Mouse (Mus musculus): ENCODE results near the gene Gm49486. TPM values are rescaled to one million over a fixed set of nuclear protein-coding genes. Genes with fewer than 3 reads are reported as not detected.
A peak's percentile ranks its signal among the peaks of the same experiment; 100 is the strongest.
"Not testable (repeated sequence)": the region's sequence is repeated elsewhere in the genome, so short reads cannot be mapped to it uniquely, and the experiment has no call there.

Gm49486 gene
- polyA plus RNA-seq, 1 experiment from 2014 or later = not detected

GRCm38 (mm10) chr15:79225780-79226179, 3.4 kb upstream of the Gm49486 start:
- H3K9ac ChIP-seq; H3K4me3 ChIP-seq (replicated peaks); ATAC-seq (ENCODE audit: low read depth); H3K9me3 ChIP-seq (replicated peaks); H3K4me2 ChIP-seq; H3K36me3 ChIP-seq; DNase-seq; H3K27me3 ChIP-seq; H3K27ac ChIP-seq: not testable (repeated sequence)
- H3K4me1 ChIP-seq (replicated peaks) = peaks cover 22% of the 10 kb centered on the region
- 51% methylated on average over 2 of the region's 2 CpGs for WGBS (ENCODE audit: insufficient replicate concordance)

DNA sequence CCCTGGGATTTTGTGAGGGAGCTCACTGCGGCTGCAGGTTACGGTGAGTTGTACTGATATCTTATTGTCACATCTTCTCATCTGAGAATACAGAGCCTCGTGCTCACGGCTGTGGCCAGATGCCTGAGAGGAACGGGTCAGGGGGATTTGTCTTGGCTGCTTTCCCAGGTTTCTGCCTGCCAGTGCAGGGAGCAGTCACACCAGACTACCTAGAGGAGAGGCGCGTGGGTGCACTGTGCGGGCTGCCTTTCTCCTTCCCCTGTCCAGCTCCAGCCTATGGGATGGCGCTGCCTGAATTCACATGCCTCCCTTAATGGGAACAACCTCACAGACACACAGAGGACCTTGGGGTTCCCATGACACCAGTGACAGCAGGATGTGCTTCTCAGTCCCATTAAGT, 6.1 kb downstream of the Gm49486 start:
- H3K27ac ChIP-seq = no peak overlapping the region
- H3K4me2 ChIP-seq = no peak overlapping the region
- H3K9ac ChIP-seq = no peak overlapping the region
- WGBS (ENCODE audit: insufficient replicate concordance) = 72% methylated on average over 9 of the region's 9 CpGs
- H3K4me1 ChIP-seq (replicated peaks) = peaks cover 2% of the 10 kb centered on the region
- no peak overlapping the region for H3K4me3 ChIP-seq (replicated peaks)
- peak; percentile 34; the same call in 1 of the 2 replicates for ATAC-seq (ENCODE audit: low read depth)
- no peaks in the 10 kb centered on the region for H3K27me3 ChIP-seq
- H3K36me3 ChIP-seq = peaks cover 62% of the 10 kb centered on the region
- DNase-seq = no peak
- no peaks in the 10 kb centered on the region for H3K9me3 ChIP-seq (replicated peaks)

DNA sequence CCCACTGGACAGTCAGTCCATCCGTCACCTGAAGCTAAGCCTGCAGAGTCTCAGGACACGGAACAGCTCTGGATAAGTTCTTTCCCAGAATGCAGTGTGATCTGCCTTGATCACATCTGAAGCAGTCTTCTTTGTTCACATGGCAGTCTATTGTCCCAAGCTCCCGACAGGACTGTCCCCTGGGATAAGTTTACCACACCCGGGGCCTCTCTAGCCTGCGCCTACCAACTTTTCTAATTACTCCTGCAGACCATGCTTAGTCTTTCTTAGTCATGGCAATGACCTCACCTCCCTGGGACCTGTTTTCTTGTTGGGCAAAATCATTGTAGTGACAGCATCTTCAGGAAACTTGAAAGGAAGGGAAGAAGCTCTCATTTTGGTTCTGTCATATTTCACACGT, 8.8 kb downstream of the Gm49486 start:
- Histone ChIP-seq H3K4me3 (replicated peaks) (no peak overlapping the region), H3K4me2 (no peak overlapping the region), H3K27ac (no peak overlapping the region), H3K4me1 (replicated peaks) (no peaks in the 10 kb centered on the region; the same call in 1 of the 2 replicates), H3K27me3 (no peaks in the 10 kb centered on the region), H3K36me3 (peaks cover 62% of the 10 kb centered on the region), H3K9ac (no peak overlapping the region), H3K9me3 (replicated peaks) (no peaks in the 10 kb centered on the region)
- ATAC-seq (ENCODE audit: low read depth) = no peak
- DNase-seq = no peak
- WGBS (ENCODE audit: insufficient replicate concordance) = 82% methylated on average over 6 of the region's 6 CpGs

DNA sequence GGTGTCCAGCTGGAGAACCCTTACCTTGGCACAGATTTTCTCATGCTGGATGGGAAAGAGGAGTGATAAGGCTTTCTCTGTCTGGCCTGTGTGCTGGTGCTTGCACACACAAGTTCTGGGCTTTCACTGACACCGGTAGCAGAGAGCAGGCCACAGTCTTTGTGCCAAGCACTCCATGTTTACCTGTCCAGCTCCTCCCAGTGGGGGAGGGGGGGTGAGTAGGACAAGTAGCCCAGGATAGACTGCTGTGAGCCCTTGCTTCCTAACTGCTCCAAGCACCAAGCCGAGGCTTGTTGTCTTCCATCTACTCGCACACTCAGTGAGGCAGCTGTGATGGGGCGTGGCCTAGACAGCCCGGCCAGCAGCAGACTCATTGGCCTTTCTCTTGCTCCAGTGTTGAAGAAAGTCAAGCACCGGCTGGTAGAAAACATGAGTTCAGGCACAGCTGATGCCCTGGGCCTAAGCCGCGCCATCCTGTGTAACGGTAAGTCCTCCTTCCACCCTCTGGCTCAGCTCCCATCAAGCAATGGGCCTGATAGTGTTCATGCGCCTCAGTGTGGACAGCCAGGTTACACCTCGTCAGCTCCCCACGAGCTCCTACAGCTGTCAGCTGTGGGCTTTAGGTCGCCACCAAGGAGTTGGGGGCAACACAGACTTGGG, 13.5 kb downstream of the Gm49486 start:
- 69% methylated on average over 13 of the region's 13 CpGs for WGBS (ENCODE audit: insufficient replicate concordance)
- peaks cover 3% of the 10 kb centered on the region; the same call in 1 of the 2 replicates for H3K4me1 ChIP-seq (replicated peaks)
- no peak overlapping the region for H3K4me2 ChIP-seq
- H3K9ac ChIP-seq = no peak overlapping the region
- DNase-seq (no peak), ATAC-seq (ENCODE audit: low read depth) (peak; percentile 1; the same call in 1 of the 2 replicates)
- no peaks in the 10 kb centered on the region for H3K9me3 ChIP-seq (replicated peaks)
- H3K36me3 ChIP-seq = peaks cover 72% of the 10 kb centered on the region
- H3K27me3 ChIP-seq = no peaks in the 10 kb centered on the region
- H3K4me3 ChIP-seq (replicated peaks) = no peak overlapping the region
- H3K27ac ChIP-seq = no peak overlapping the region

GRCm38 (mm10) chr15:79243234-79244042, 14.2 kb downstream of the Gm49486 start:
- Histone ChIP-seq H3K4me2 (no peak overlapping the region), H3K4me1 (replicated peaks) (peaks cover 3% of the 10 kb centered on the region; the same call in 1 of the 2 replicates), H3K4me3 (replicated peaks) (no peak overlapping the region), H3K27me3 (no peaks in the 10 kb centered on the region), H3K27ac (no peak overlapping the region), H3K36me3 (peaks cover 66% of the 10 kb centered on the region), H3K9ac (no peak overlapping the region), H3K9me3 (replicated peaks) (no peaks in the 10 kb centered on the region)
- peak; percentile 89 for ATAC-seq (ENCODE audit: low read depth)
- 11% methylated on average over 10 of the region's 10 CpGs for WGBS (ENCODE audit: insufficient replicate concordance)
- peak; percentile 84 for DNase-seq

- Histone ChIP-seq H3K4me2 (no peak overlapping the region), H3K27me3 (no peaks in the 10 kb centered on the region), H3K9me3 (replicated peaks) (no peaks in the 10 kb centered on the region), H3K36me3 (peaks cover 68% of the 10 kb centered on the region), H3K27ac (no peak overlapping the region), H3K4me1 (replicated peaks) (peaks cover 3% of the 10 kb centered on the region; the same call in 1 of the 2 replicates), H3K9ac (no peak overlapping the region), H3K4me3 (replicated peaks) (no peak overlapping the region)
- DNase-seq = no peak
- no peak for ATAC-seq (ENCODE audit: low read depth)
- WGBS (ENCODE audit: insufficient replicate concordance) = 76% methylated on average over 7 of the region's 7 CpGs
These were observed 15.1 kb downstream of the Gm49486 start for GRCm38 (mm10) chr15:79244071-79244893.

- H3K9me3 ChIP-seq (replicated peaks) = no peaks in the 10 kb centered on the region
- 70% methylated on average over 3 of the region's 3 CpGs for WGBS (ENCODE audit: insufficient replicate concordance)
- no peak overlapping the region for H3K9ac ChIP-seq
- 0 out of 2 replicates have a peak, but pooled peaks cover 4% of the 10 kb centered on the region for H3K27me3 ChIP-seq
- DNase-seq (no peak), ATAC-seq (ENCODE audit: low read depth) (no peak)
- H3K36me3 ChIP-seq = peaks cover 60% of the 10 kb centered on the region
- peaks cover 3% of the 10 kb centered on the region; the same call in 1 of the 2 replicates for H3K4me1 ChIP-seq (replicated peaks)
- no peak overlapping the region for H3K4me2 ChIP-seq
- H3K27ac ChIP-seq = no peak overlapping the region
- no peak overlapping the region for H3K4me3 ChIP-seq (replicated peaks)
These were observed 16.1 kb downstream of the Gm49486 start for GRCm38 (mm10) chr15:79245321-79245720.

DNA sequence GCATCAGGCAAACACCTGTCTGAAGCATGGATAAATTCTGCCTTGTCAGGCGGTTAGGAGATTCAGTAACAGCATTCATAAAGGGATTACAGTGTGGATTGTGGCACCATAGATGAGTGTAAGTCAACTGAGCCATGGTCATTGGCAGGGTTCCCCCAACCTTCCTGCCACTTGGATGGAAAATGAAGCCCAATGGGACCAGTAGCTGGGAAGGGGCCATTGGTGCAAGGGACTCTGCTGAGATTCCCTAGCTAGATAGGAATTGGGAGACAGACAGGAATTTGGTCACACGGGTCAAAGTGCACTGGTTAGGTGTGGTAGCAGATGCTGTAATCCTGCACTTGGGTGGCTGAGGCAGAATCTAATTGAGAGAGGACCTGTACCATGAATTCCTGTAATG, 21.0 kb downstream of the Gm49486 start:
- H3K27ac ChIP-seq = no peak overlapping the region
- peaks cover 51% of the 10 kb centered on the region for H3K27me3 ChIP-seq
- no peak overlapping the region for H3K9ac ChIP-seq
- ATAC-seq (ENCODE audit: low read depth) = no peak
- H3K4me1 ChIP-seq (replicated peaks) = peaks cover 9% of the 10 kb centered on the region; the same call in 1 of the 2 replicates
- no peak for DNase-seq
- no peak overlapping the region for H3K4me2 ChIP-seq
- peaks cover 28% of the 10 kb centered on the region for H3K36me3 ChIP-seq
- H3K4me3 ChIP-seq (replicated peaks) = no peak overlapping the region
- no peaks in the 10 kb centered on the region for H3K9me3 ChIP-seq (replicated peaks)
- 55% methylated on average over 2 of the region's 2 CpGs for WGBS (ENCODE audit: insufficient replicate concordance)

DNA sequence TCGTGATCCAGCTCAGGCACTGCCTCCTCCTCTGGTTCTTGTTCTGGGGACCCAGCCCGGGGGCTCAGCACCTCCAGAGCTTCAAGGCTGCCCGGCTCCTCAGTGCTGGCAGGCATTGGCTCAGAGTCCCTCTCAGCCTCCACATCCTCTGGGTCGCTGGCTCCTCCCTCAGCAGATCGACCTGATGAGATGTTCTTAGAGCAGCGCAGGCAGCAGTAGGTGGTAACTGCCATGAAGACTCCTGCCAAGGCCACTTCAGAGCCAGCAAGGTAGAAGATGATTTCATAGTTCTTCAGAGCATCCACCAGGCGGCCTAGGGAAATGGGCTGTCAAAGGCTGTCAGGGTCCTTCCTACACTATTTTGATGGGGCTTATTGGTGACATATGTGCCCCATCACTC, 22.0 kb downstream of the Gm49486 start:
- no peak overlapping the region for H3K27ac ChIP-seq
- H3K27me3 ChIP-seq = peaks cover 57% of the 10 kb centered on the region
- peaks cover 18% of the 10 kb centered on the region for H3K36me3 ChIP-seq
- no peak for ATAC-seq (ENCODE audit: low read depth)
- no peak overlapping the region for H3K9ac ChIP-seq
- no peak overlapping the region for H3K4me2 ChIP-seq
- no peak for DNase-seq
- H3K9me3 ChIP-seq (replicated peaks) = no peaks in the 10 kb centered on the region
- peaks cover 9% of the 10 kb centered on the region; the same call in 1 of the 2 replicates for H3K4me1 ChIP-seq (replicated peaks)
- H3K4me3 ChIP-seq (replicated peaks) = no peak overlapping the region
- 36% methylated on average over 7 of the region's 7 CpGs for WGBS (ENCODE audit: insufficient replicate concordance)

DNA sequence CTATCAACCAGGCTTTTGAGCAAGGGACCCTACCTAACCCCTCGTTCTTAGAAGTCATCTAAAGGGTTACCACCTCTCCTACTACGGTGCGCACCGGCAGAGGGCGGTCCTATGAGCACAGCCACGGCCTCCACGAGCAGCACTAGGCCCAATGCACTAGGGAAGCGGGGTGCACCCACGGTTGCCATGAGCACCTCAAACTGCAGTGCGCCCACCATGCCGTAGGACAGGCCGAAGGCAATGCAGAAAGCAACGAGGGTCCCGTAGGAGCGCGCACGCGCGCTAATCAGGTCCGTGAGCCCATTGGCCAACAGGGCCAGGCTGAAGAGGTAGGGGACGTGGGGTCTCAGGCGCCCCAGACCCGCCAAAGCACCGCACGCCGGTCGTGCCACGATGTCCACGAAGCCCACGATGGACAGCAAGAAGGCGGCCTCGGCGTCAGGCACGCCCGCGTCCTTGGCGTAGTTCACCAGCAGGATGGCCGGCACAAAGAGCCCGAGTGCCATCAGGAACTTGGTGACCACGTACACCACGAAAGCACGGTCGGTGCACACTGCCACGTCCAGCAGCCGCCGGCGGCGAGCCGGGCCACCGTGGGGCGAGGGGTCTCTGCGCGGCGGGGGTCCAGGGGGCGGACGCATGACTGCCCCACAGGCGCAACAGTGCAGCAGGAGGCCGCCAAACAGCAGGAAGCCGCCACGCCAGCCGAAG, 22.7 kb downstream of the Gm49486 start:
- Histone ChIP-seq H3K9ac (no peak overlapping the region), H3K4me1 (replicated peaks) (peaks cover 9% of the 10 kb centered on the region; the same call in 1 of the 2 replicates), H3K9me3 (replicated peaks) (no peaks in the 10 kb centered on the region), H3K4me2 (peak overlapping the region; percentile 42), H3K27ac (no peak overlapping the region), H3K27me3 (peaks cover 57% of the 10 kb centered on the region), H3K36me3 (peaks cover 11% of the 10 kb centered on the region), H3K4me3 (replicated peaks) (peak overlapping the region; percentile 34)
- DNase-seq (no peak), ATAC-seq (ENCODE audit: low read depth) (peak; percentile 40; the same call in 1 of the 2 replicates)
- WGBS (ENCODE audit: insufficient replicate concordance) = 4% methylated on average over 61 of the region's 61 CpGs
